In genomic region chr6:15242176-15242942, GRCm38 (mm10) we compare ENCODE assay signal across 20 mouse cellular contexts.
DNase-seq lines count a peak whose midpoint lies in the region; ATAC-seq and TF ChIP-seq lines count a peak whose summit lies in the region.
"Had no signal": no experiment of that assay in that cellular context is flagged by ENCODE, and none has a peak within 500 bp of the region (broad histone marks: within the 10 kb centered on the region; RNA-seq: fewer than 3 reads in every experiment).

No protein-coding gene starts in this region.

- H3K9me3 ChIP-seq in embryonic facial prominence, embryonic 14.5 days (ENCODE audit: control insufficient read depth, low read length): no peaks in the 10 kb centered on the region
- H3K9me3 ChIP-seq in embryonic facial prominence, embryonic 10.5 days: no peaks in the 10 kb centered on the region
- no peaks in the 10 kb centered on the region for H3K9me3 ChIP-seq in heart, embryonic 14.5 days (ENCODE audit: control insufficient read depth, low read length)
- H3K9me3 ChIP-seq in midbrain, postnatal 0 days (ENCODE audit: low read length): no peaks in the 10 kb centered on the region
- no peaks in the 10 kb centered on the region for H3K9me3 ChIP-seq in midbrain, embryonic 16.5 days (replicated peaks; ENCODE audit: control insufficient read depth, low read length, poor library complexity, severe bottlenecking)
- H3K9me3 ChIP-seq: embryonic facial prominence, embryonic 15.5 days; hindbrain, embryonic 15.5 days had no signal

- no peak overlapping the region for H3K4me2 ChIP-seq in embryonic facial prominence, embryonic 14.5 days (ENCODE audit: low read depth, low read length)
- peak overlapping the region; percentile 9; the same call in 1 of the 2 replicates for H3K4me2 ChIP-seq in heart, embryonic 14.5 days (ENCODE audit: low read length)
- H3K4me2 ChIP-seq in midbrain, postnatal 0 days (ENCODE audit: low read depth, low read length, poor library complexity, severe bottlenecking): no peak overlapping the region
- H3K4me2 ChIP-seq in midbrain, embryonic 16.5 days (ENCODE audit: low read length): no peak overlapping the region
- H3K4me2 ChIP-seq: embryonic facial prominence, embryonic 15.5 days; hindbrain, embryonic 15.5 days; liver, embryonic 11.5 days had no signal

- H3K9ac ChIP-seq in embryonic facial prominence, embryonic 14.5 days (ENCODE audit: low read depth, low read length): no peak overlapping the region
- H3K9ac ChIP-seq in heart, embryonic 14.5 days (ENCODE audit: low read length): no peak overlapping the region
- H3K9ac ChIP-seq in heart, adult 2 months (ENCODE audit: low read depth, low read length): no peak overlapping the region
- H3K9ac ChIP-seq in midbrain, postnatal 0 days (replicated peaks; ENCODE audit: low read length, poor library complexity, severe bottlenecking): no peak overlapping the region
- H3K9ac ChIP-seq in midbrain, embryonic 16.5 days (ENCODE audit: low read depth, low read length): no peak overlapping the region
- H3K9ac ChIP-seq: embryonic facial prominence, embryonic 15.5 days; hindbrain, embryonic 15.5 days had no signal

- H3K79me2 ChIP-seq in heart, adult 2 months (replicated peaks; ENCODE audit: control insufficient read depth, insufficient read depth, low read length): no peaks in the 10 kb centered on the region

- peak; percentile 75; the same call in 1 of the 2 replicates for ATAC-seq in embryonic facial prominence, embryonic 14.5 days (ENCODE audit: low read depth)
- ATAC-seq in heart, embryonic 14.5 days (ENCODE audit: insufficient number of reproducible peaks, insufficient read depth, low FRiP score, low read depth): no peak
- ATAC-seq in midbrain, postnatal 0 days (ENCODE audit: low FRiP score): no peak
- no peak for ATAC-seq in midbrain, embryonic 16.5 days
- ATAC-seq: Patski had no signal

- no peak for TF ChIP-seq POLR2A in heart, adult 2 months (IDR thresholded peaks at IDR 0.05; ENCODE audit: insufficient read depth, low read depth, low read length)

- H3K27me3 ChIP-seq in embryonic facial prominence, embryonic 14.5 days (replicated peaks; ENCODE audit: control insufficient read depth, insufficient read depth, low read length): no peaks in the 10 kb centered on the region
- no peaks in the 10 kb centered on the region for H3K27me3 ChIP-seq in embryonic facial prominence, embryonic 10.5 days (replicated peaks; ENCODE audit: low read depth, poor library complexity, severe bottlenecking)
- no peaks in the 10 kb centered on the region for H3K27me3 ChIP-seq in heart, embryonic 14.5 days (ENCODE audit: control insufficient read depth, insufficient read depth, low read length)
- H3K27me3 ChIP-seq in heart, adult 2 months (ENCODE audit: control insufficient read depth, insufficient read depth, low read length): no peaks in the 10 kb centered on the region
- H3K27me3 ChIP-seq in midbrain, postnatal 0 days (ENCODE audit: insufficient read depth, low read length): no peaks in the 10 kb centered on the region
- no peaks in the 10 kb centered on the region for H3K27me3 ChIP-seq in midbrain, embryonic 16.5 days (ENCODE audit: control insufficient read depth, insufficient read depth, low read depth, low read length)
- H3K27me3 ChIP-seq: CH12.LX; embryonic facial prominence, embryonic 15.5 days; hindbrain, embryonic 15.5 days had no signal

- no peak overlapping the region for H3K27ac ChIP-seq in embryonic facial prominence, embryonic 14.5 days (replicated peaks; ENCODE audit: low read depth, low read length)
- H3K27ac ChIP-seq in embryonic facial prominence, embryonic 10.5 days (replicated peaks): no peak overlapping the region
- peak overlapping the region; percentile 76 to 78 for H3K27ac ChIP-seq in heart, embryonic 14.5 days (replicated peaks in 1 of 2; ENCODE audit: control insufficient read depth in 1 of 2, insufficient read depth in 1 of 2, low read depth in 2 of 2, low read length in 2 of 2)
- H3K27ac ChIP-seq in heart, adult 2 months: no peak overlapping the region
- H3K27ac ChIP-seq in midbrain, postnatal 0 days (ENCODE audit: low read depth, low read length): no peak overlapping the region
- no peak overlapping the region for H3K27ac ChIP-seq in midbrain, embryonic 16.5 days (ENCODE audit: low read length)
- H3K27ac ChIP-seq: embryonic facial prominence, embryonic 15.5 days; hindbrain, embryonic 15.5 days had no signal

- TF ChIP-seq CTCF in heart, adult 2 months (IDR thresholded peaks at IDR 0.05): no peak
- no peak for TF ChIP-seq CTCF in midbrain, postnatal 0 days (IDR thresholded peaks at IDR 0.05)

- no peaks in the 10 kb centered on the region for H3K4me1 ChIP-seq in embryonic facial prominence, embryonic 14.5 days (ENCODE audit: control insufficient read depth, insufficient read depth, low read length)
- no peaks in the 10 kb centered on the region for H3K4me1 ChIP-seq in embryonic facial prominence, embryonic 10.5 days
- H3K4me1 ChIP-seq in heart, embryonic 14.5 days (ENCODE audit: control insufficient read depth in 2 of 2, insufficient read depth in 2 of 2, low read length in 2 of 2): peaks cover 0 to 4% of the 10 kb centered on the region in 2 experiments; a peak in 1 of 4 replicates
- no peaks in the 10 kb centered on the region for H3K4me1 ChIP-seq in heart, adult 2 months (ENCODE audit: control insufficient read depth, insufficient read depth, low read length)
- H3K4me1 ChIP-seq in midbrain, postnatal 0 days (ENCODE audit: insufficient read depth, low read length): no peaks in the 10 kb centered on the region
- H3K4me1 ChIP-seq in midbrain, embryonic 16.5 days (ENCODE audit: control insufficient read depth, insufficient read depth, low read length): no peaks in the 10 kb centered on the region
- H3K4me1 ChIP-seq: embryonic facial prominence, embryonic 15.5 days; hindbrain, embryonic 15.5 days had no signal

- DNase-seq in embryonic facial prominence, embryonic 14.5 days (ENCODE audit: low spot score): peak; percentile 83
- DNase-seq in embryonic facial prominence, embryonic 10.5 days (ENCODE audit: low spot score): no peak
- no peak for DNase-seq in heart, adult 2 months
- DNase-seq in midbrain, postnatal 0 days (ENCODE audit: low spot score): peak; percentile 26
- no peak for DNase-seq in c-Kit-positive CD71-positive TER-119-positive erythroid progenitor cells, embryonic 14.5 days (ENCODE audit: low spot score)
- DNase-seq in gastrocnemius, adult 18-20 months (ENCODE audit: low spot score): no peak
- DNase-seq: cerebellum, adult 2 months; gastrocnemius, postnatal 25 days; kidney, adult 18-20 months; kidney, postnatal 14 days; layer of hippocampus, adult 9-11 months; right cerebral cortex, adult 18-20 months had no signal

- intact Hi-C loops in heart, adult 2 months (cut with DNase I): no loop called here

- no peaks in the 10 kb centered on the region for H3K36me3 ChIP-seq in embryonic facial prominence, embryonic 14.5 days (ENCODE audit: control insufficient read depth, insufficient read depth, low read length)
- no peaks in the 10 kb centered on the region for H3K36me3 ChIP-seq in embryonic facial prominence, embryonic 10.5 days (replicated peaks)
- H3K36me3 ChIP-seq in heart, embryonic 14.5 days (ENCODE audit: control insufficient read depth, insufficient read depth, low read length): no peaks in the 10 kb centered on the region
- no peaks in the 10 kb centered on the region for H3K36me3 ChIP-seq in heart, adult 2 months (ENCODE audit: control insufficient read depth, insufficient read depth, low read length)
- no peaks in the 10 kb centered on the region for H3K36me3 ChIP-seq in midbrain, postnatal 0 days (ENCODE audit: insufficient read depth, low read length)
- H3K36me3 ChIP-seq in midbrain, embryonic 16.5 days (ENCODE audit: control insufficient read depth, insufficient read depth, low read length): no peaks in the 10 kb centered on the region
- H3K36me3 ChIP-seq: embryonic facial prominence, embryonic 15.5 days; hindbrain, embryonic 15.5 days had no signal

- 51% methylated on average over 10 of the region's 10 CpGs for WGBS in embryonic facial prominence, embryonic 14.5 days
- WGBS in embryonic facial prominence, embryonic 10.5 days: 88% methylated on average over 10 of the region's 10 CpGs
- 24% methylated on average over 10 of the region's 10 CpGs for WGBS in heart, embryonic 14.5 days
- 27% methylated on average over 10 of the region's 10 CpGs for WGBS in heart, adult 2 months
- WGBS in midbrain, postnatal 0 days: 78% methylated on average over 10 of the region's 10 CpGs
- WGBS in midbrain, embryonic 16.5 days: 72% methylated on average over 10 of the region's 10 CpGs

- no peak for TF ChIP-seq EP300 in heart, adult 2 months (IDR thresholded peaks at IDR 0.05; ENCODE audit: insufficient read depth, low read depth, low read length)

- H3K4me3 ChIP-seq in embryonic facial prominence, embryonic 14.5 days (ENCODE audit: low read depth, low read length): no peak overlapping the region
- H3K4me3 ChIP-seq in embryonic facial prominence, embryonic 10.5 days: no peak overlapping the region
- H3K4me3 ChIP-seq in heart, embryonic 14.5 days (ENCODE audit: control insufficient read depth in 1 of 2, insufficient read depth in 1 of 2, low read depth in 1 of 2, low read length in 2 of 2): no peak overlapping the region
- no peak overlapping the region for H3K4me3 ChIP-seq in heart, adult 2 months
- no peak overlapping the region for H3K4me3 ChIP-seq in midbrain, postnatal 0 days (ENCODE audit: low read depth, low read length)
- no peak overlapping the region for H3K4me3 ChIP-seq in midbrain, embryonic 16.5 days (ENCODE audit: low read depth, low read length)
- H3K4me3 ChIP-seq: embryonic facial prominence, embryonic 15.5 days; hindbrain, embryonic 15.5 days; myocyte had no signal

Comparison
In these comparisons a context has a peak if more than half of its experiments do, and no peak if none do; other contexts are left out.
1. DNase-seq: peak in embryonic facial prominence, embryonic 14.5 days (single experiment) and midbrain, postnatal 0 days (single experiment); none in embryonic facial prominence, embryonic 10.5 days (single experiment), heart, adult 2 months (0 of 2), c-Kit-positive CD71-positive TER-119-positive erythroid progenitor cells, embryonic 14.5 days (single experiment) and gastrocnemius, adult 18-20 months (single experiment).
2. H3K27ac ChIP-seq: peak in heart, embryonic 14.5 days (2 of 2); none in embryonic facial prominence, embryonic 14.5 days (single experiment), embryonic facial prominence, embryonic 10.5 days (single experiment), heart, adult 2 months (single experiment), midbrain, postnatal 0 days (single experiment) and midbrain, embryonic 16.5 days (single experiment).